Mouse (Mus musculus): ENCODE measurements around the gene Setmar.
A peak's percentile ranks its signal among the peaks of the same experiment; 100 is the strongest.

Gene Setmar

DNA sequence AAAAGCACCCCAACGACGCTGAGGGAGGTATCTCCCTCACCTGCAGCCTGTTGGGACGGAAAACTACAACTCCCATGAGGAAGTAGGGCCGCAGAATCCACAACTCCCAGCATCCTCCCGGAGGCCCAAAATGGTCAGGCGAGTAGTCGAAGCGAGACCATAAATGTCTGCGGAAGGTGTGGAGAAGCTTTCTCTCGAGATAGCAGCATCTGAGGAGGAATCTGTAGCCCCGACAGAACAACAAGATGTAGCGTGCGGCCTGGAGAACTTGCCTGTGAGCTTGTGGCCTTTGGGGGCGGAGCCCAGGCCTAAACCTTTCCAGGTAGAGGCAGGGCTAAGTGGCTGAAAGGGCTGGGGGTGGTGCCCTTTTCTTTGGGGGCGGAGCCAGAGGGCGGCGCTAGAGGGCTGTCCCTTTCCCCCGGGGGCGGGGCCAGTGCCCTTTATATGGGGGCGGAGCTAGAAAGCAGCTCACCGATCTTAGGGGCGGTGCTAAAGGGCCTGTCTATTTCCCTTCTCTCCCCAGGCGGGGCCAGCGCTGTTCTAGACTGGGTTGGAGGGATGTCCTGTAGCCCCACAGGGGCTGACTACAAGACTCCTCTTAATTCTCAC lies at the start of gene Setmar:
Gene Setmar, plus strand, starts transcription at position 128 of the 609 bp plus-strand sequence.
- DNase-seq: peak; percentile 97

GRCm38 (mm10) chr6:108021646-108022045 lies 43.2 kb upstream of the Setmar start:
- DNase-seq: no peak

- DNase-seq: peak; percentile 31
Observed at GRCm38 (mm10) chr6:108055041-108055440, 9.8 kb upstream of the Setmar start.

DNA sequence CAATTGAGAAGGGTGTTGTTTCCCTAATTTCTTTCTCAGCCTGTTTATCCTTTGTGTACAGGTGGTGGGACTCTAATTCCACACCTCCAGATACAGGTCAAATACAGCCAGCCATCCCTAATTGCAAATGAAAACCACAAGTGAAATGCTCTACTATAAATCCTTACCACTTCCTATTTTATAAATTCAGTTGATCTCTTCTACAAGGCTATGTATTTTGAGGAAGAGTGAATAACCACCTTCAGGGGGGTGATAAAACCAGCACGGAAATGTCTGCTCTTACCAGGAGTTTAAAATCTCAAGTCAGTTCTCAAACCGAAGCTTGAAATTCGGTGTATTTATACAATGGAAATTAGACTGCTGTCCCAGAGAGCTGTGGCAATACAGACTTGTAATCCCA lies 8.9 kb upstream of the Setmar start:
- DNase-seq: no peak

GRCm38 (mm10) chr6:108057353-108057752 lies 7.5 kb upstream of the Setmar start:
- no peak for DNase-seq

GRCm38 (mm10) chr6:108058066-108058465 lies 6.8 kb upstream of the Setmar start:
- DNase-seq: no peak

DNA sequence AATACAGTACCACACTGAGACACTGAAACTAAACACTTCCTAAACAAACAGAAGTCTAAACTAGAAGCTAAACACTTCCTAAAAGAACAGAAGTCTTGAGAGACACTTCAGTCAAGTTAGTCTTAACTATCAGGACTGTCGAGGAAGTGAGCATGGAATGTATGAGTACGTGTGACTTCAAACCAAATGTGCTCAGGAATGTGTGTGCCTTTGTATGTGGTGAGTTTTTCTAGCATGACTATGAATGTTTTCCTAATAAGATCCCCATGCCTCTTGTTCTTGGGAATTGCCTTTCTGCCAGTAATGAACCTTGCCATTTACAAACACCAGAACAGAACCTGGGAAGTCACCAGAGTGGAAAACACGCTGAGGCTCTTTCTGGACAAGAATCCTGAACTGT lies 3.7 kb upstream of the Setmar start:
- no peak for DNase-seq

GRCm38 (mm10) chr6:108065583-108065982 lies 738 bp downstream of the Setmar start:
- DNase-seq: peak; percentile 89

DNA sequence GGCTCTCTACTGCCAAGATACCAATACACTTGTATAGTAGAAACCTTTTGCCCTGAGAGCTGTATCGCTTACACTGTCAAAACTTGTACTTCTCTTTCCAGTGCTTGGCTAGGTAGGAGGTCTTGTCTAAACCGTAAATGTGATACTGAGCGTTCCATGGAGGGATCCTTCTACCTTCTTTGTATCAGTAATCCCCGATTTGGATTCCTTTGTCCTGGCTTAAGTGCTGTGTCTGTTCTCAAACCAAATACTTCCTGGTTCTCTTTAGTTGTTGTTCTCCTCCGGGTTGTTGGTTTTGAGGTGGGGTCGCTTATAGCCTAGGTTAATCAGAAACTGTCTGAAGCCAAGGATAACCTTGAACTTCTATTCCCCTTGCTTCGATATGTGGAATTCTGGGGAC lies 6.1 kb downstream of the Setmar start:
- no peak for DNase-seq

DNA sequence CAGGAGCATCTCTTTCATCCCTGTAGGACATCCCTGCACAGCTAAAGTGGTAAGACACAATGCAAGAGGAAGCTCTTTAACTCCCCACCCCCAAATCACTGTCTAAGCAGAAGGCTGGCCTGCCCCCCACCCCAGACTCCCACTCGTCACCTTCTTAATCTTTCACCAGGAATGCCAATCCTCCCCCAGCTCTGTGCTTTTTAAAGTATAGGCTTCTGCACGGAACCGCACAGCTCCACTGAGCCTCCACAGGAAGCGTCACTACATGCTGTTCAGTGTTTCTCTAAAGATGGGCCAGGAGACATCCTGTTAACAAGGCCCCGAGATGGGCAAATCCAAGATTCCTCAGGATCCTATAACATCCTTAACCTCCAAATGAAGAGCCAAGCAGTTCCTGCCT lies 8.2 kb downstream of the Setmar start:
- DNase-seq: no peak

GRCm38 (mm10) chr6:108073931-108074330 lies 9.1 kb downstream of the Setmar start:
- DNase-seq: no peak

DNA sequence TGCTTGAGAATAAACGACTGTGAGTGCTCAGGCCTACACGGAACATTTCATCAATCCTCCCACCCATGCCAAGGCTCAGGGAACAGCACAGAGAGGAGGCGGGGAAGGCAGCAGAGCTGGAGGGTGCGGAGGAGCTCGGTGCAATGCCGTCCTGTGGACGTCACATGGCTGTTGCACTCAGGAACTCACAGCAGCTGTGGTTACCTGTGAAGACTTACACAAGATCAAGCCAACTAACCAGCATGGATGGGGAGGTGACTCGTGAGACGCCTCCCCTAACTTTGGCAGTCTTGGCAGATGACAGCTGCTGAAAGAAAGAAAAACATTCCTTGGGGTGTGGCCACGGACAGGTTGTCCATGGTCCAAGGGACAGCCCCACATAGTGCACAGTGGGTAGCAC lies 9.8 kb downstream of the Setmar start:
- DNase-seq: no peak

- DNase-seq: no peak
Observed at GRCm38 (mm10) chr6:108075857-108076256, 11.0 kb downstream of the Setmar start.

GRCm38 (mm10) chr6:108091296-108091695 lies 26.5 kb downstream of the Setmar start:
- DNase-seq: no peak

- no peak for DNase-seq
Observed at GRCm38 (mm10) chr6:108092646-108093045, 27.8 kb downstream of the Setmar start.

DNA sequence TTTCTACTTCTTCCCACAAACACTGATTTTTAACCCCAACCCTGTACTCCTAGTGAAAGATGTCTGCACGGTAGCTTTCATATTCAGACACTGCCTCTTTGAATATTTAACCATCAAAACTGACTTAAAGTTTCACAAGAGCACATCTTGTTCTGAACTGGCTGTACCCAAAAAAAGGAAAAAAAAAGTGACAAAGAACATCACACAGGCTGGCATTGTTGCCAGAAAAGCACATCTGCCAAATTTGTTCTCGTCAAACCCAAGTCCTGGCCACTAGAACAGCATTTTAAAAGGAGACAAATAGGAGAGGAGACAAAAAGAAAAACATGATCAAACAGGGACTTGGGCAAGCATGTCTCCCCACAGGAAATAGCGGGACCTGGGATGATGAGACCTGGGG lies 28.6 kb downstream of the Setmar start:
- no peak for DNase-seq

DNA sequence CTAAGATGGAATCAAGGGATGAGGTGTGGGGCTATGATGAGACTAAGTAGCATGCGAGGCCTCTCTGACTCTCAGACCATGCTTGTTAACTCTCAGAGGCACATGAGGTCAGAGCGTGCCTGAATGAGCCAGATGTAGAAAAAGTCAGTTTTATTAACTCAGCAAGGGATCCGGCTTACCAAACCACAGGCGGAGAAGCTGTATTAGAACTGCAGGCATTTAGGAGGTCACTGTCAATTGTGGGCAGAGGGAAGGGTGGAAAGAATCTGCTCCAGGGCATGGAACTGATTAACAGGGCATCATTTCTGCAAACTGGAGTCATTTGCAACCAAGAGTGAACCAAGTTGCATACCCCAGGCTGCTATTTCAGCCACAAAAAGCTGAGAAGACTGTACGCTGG lies 30.6 kb downstream of the Setmar start:
- DNase-seq: no peak

DNA sequence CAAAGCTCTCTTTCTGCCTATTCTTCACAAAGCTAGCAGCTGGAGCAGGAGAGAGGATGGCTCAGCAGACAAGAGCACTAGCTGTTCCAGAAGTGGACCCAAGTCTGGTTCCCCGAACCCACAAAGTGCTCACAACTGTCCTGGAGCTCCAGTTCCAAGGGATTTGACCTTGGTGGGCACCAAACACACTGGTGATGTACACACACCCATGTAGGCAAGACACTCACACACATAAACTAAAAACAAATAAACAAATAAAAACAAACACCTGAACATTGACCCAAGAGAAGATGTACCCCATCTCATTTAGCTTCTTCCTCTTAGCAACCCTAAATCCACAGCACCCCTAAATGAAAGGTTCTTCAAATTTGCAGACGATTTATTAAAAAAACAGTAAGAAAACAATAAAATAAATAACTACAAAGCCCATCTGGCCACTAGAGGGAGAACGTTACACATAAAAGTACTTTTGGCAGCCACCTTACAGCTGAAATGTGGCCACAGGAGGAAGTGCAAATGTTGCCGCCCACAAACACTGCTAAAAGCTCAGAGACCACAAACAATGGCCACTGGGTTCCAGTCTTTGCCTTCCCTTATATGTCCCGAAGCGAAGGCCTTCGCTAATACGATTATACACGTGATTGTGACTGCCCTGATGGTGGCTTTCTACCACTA lies 33.5 kb downstream of the Setmar start:
- no peak for DNase-seq

DNA sequence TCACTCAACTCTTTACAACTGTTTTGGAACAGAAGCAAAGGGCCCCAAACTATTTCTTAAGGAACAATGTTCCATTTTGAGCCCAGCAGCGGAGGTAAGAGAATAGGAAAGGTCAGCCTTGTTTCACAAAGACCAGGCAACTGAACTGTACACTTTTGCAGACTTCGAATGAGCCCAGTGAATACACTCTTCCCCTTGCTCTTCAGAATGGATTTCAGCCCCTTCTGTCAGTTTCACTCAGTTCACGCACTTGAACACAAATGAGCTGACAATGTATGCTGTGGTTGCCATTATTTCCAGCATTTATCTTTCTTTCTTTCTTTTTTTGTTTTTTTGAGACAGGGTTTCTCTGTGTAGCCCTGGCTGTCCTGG lies 34.0 kb downstream of the Setmar start:
- DNase-seq: no peak

DNA sequence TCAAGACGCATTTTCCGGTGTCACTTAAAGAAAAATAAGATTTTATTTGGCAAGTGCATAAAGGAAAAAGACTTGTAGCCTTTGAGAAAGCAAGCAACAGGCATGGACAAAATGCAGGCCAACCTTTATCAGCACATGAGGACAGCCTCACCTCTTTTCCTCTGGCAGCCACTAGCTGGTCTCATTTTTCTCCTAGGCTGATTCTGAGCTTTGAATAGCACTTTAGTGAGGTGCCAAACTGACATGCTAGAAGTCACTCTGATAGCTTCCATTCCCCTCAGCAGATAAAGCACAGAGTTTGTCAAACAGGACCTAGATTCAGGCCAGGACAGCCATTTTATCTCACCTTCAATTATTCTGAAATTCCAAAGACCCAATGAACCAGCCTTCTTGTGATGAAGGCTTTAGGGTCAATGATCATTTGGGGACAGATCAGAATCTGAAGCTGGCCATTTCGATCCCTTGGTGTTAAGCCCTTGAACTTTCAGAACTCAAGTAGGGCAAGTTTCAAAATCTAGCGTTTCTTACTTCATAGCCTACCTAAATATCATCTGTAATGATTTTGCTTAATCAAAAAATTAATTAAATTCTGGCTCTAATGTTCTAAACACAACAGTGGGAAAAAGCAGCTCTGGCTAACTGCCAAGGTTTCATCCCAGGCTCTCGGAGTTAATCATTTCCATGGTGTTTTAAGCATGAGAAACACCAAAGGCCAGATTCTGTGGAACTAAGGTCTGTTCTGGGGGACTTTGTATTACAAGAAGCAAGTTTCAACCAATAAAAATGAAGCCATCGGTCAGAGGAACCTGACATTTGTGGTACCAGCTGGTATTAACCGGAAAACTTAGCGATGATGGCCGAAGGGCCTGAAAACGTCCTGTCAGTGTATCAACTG lies 37.3 kb downstream of the Setmar start:
- DNase-seq: no peak

DNA sequence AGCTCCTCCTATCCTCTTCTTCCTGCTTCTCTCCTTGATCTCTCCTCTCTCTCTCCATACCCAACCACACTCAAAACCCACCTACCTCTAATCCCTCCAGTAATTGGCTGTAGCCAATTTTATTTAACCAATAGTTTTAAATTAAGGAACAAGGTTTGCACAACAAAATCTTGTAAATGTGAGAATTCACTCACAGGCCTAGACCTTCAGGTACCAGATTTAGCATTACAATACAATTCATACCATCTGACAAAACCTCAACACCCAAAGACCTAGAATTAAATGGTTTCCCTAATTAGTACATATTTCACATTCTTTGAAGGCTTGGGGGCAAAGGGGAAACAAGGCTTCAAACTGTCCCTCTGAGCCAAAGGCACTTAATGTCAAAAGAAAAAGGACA lies 42.5 kb downstream of the Setmar start:
- DNase-seq: no peak

GRCm38 (mm10) chr6:108110336-108110735 lies 45.5 kb downstream of the Setmar start:
- DNase-seq: no peak

- no peak for DNase-seq
Observed at GRCm38 (mm10) chr6:108111693-108112092, 46.8 kb downstream of the Setmar start.

GRCm38 (mm10) chr6:108114971-108115370 lies 50.1 kb downstream of the Setmar start:
- no peak for DNase-seq

All from cerebellum, adult 11-12 months (tissue).